Mouse (Mus musculus) heart, embryonic 16.5 days (tissue): ENCODE measurements around the gene Ptpn5. TPM values are rescaled to one million over a fixed set of nuclear protein-coding genes. Genes with fewer than 3 reads are reported as not detected.

Source experiments
- microRNA-seq: library from miRNA; unstranded; fragments of <30 nt; microRNA quantifications from one replicate; pipeline ENCODE4, GENCODE M21; 2017
- polyA plus RNA-seq: library from polyadenylated mRNA; unstranded; fragments of >200 nt; fragmentation: Nextera tagmentation; extraction: Ambion mirVana; gene quantifications from 2 replicates; pipeline ENCODE4 v1.2.1, GENCODE M21; 2015

The Ptpn5 gene
- polyA plus RNA-seq, 1 experiment from 2014 or later, result 0.29 TPM

Small RNA genes within 50 kb of the gene (microRNA-seq; reads per million reads assigned to microRNA genes)
- gene Mir7056, result not detected

Other genes with a start within 250 kb of the Ptpn5 start
- gene Tsg101, start 213.7 kb downstream of the Ptpn5 start, polyA plus RNA-seq, result 161 and 164 TPM in 2 replicates
- 7.9 and 8.4 TPM in 2 replicates for gene Uevld, start 175.2 kb downstream of the Ptpn5 start, polyA plus RNA-seq
- gene Gm9999, start 150.1 kb downstream of the Ptpn5 start, polyA plus RNA-seq, result not detected in 2 replicates
- gene Spty2d1, start 125.3 kb downstream of the Ptpn5 start, polyA plus RNA-seq, result 13.1 and 15.0 TPM in 2 replicates
- 20.1 and 23.0 TPM in 2 replicates for gene Tmem86a, start 83.1 kb downstream of the Ptpn5 start, polyA plus RNA-seq
- gene Mrgpra6, start 71.2 kb upstream of the Ptpn5 start, polyA plus RNA-seq, result not detected in 2 replicates
- gene Mrgpra9, start 119.2 kb upstream of the Ptpn5 start, polyA plus RNA-seq, result not detected in 2 replicates
- gene Mrgpra1, start 220.6 kb upstream of the Ptpn5 start, polyA plus RNA-seq, result not detected in 2 replicates